Mouse (Mus musculus): ENCODE measurements around the gene Slc35a1. TPM values are rescaled to one million over a fixed set of nuclear protein-coding genes. Genes with fewer than 3 reads are reported as not detected.

The Slc35a1 gene
- polyA plus RNA-seq, 1 experiment from 2014 or later = 22.9 TPM

DNA sequence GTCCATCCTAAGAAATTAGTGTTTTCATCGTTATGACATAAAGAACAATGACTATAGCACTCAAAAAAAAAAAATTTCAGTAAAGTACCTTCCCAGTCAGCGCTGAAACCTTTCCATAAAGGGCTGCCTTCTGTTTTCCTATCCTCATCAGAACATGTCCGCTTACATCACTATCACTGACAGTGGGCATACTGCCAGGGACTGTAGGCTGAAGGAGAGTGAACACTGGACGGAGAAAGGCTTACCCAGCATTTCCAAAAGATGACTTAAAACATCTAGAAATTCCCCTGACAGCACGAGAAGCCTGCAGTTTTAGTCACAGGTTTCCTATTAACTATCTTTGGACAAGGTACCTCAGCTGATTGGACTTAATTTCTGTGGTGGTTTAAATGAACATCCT, 13.5 kb downstream of the Slc35a1 start:
- no peak overlapping the region for H3K4me3 ChIP-seq (ENCODE audit: low read depth, low read length)
- no peak overlapping the region for H3K9ac ChIP-seq (ENCODE audit: low read length)
- no peak for DNase-seq (ENCODE audit: low spot score)
- no peak overlapping the region for H3K4me2 ChIP-seq (ENCODE audit: low read length)
- WGBS = 92% methylated on average over 5 of the region's 5 CpGs
- H3K4me1 ChIP-seq (ENCODE audit: control insufficient read depth, insufficient read depth, low read length) = no peaks in the 10 kb centered on the region
- no peak for ATAC-seq
- H3K27me3 ChIP-seq (replicated peaks; ENCODE audit: control insufficient read depth, insufficient read depth, low read length) = no peaks in the 10 kb centered on the region
- no peaks in the 10 kb centered on the region for H3K9me3 ChIP-seq (replicated peaks; ENCODE audit: control insufficient read depth, low read length)
- H3K36me3 ChIP-seq (ENCODE audit: control insufficient read depth, insufficient read depth, low read length) = peaks cover 51% of the 10 kb centered on the region
- H3K27ac ChIP-seq (ENCODE audit: low read depth, low read length) = no peak overlapping the region

DNA sequence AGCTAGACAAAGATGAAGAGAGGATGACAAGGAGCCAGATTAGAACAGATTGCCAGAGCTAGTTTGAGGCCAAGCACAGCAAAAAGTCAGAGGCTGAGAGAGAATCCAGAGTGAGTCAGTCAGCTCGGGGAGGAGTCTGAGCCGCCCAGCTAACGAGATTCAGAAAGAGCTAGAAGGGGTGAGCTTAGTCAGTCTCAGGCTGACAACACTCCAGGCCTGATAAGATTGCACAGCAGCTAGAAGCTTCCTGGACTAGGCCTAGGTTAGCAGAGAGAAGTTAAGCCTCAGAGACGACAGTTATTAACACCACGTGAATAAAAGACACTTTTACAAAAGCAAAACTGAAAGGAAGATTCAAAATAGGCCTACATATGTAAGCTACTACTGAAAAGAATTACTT, 19.3 kb downstream of the Slc35a1 start:
- H3K36me3 ChIP-seq (ENCODE audit: control insufficient read depth, insufficient read depth, low read length) = peaks cover 61% of the 10 kb centered on the region
- H3K4me2 ChIP-seq (ENCODE audit: low read length) = no peak overlapping the region
- WGBS = 86% methylated on average over 5 of the region's 5 CpGs
- DNase-seq (ENCODE audit: low spot score) = no peak
- no peak overlapping the region for H3K27ac ChIP-seq (ENCODE audit: low read depth, low read length)
- H3K4me1 ChIP-seq (ENCODE audit: control insufficient read depth, insufficient read depth, low read length) = no peaks in the 10 kb centered on the region
- no peak overlapping the region for H3K9ac ChIP-seq (ENCODE audit: low read length)
- no peaks in the 10 kb centered on the region for H3K27me3 ChIP-seq (replicated peaks; ENCODE audit: control insufficient read depth, insufficient read depth, low read length)
- no peak overlapping the region for H3K4me3 ChIP-seq (ENCODE audit: low read depth, low read length)
- H3K9me3 ChIP-seq (replicated peaks; ENCODE audit: control insufficient read depth, low read length) = no peaks in the 10 kb centered on the region
- ATAC-seq = no peak

DNA sequence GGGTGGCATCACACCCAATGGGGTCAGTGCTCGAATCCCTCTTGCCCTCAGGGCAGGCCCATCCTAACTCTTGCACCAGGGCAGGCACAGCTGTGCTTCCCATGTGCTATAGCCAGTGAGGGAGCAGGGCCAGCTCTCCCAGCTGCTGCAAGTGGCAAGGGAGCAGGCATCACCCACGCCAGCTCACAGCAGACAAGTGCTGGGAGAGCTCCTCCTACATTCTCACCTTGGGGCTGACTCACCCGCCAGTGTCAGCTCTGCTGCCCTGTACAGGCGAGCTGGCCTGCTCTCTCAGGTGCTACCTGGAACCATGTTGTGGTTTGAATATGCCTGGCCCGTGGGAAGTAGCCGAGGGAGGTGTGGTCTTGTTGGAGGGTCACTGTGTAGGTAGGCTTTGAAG, 25.3 kb downstream of the Slc35a1 start:
- ATAC-seq (no peak), DNase-seq (ENCODE audit: low spot score) (no peak)
- Histone ChIP-seq H3K9ac (ENCODE audit: low read length) (no peak overlapping the region), H3K36me3 (ENCODE audit: control insufficient read depth, insufficient read depth, low read length) (peaks cover 79% of the 10 kb centered on the region), H3K4me2 (ENCODE audit: low read length) (no peak overlapping the region), H3K4me1 (ENCODE audit: control insufficient read depth, insufficient read depth, low read length) (no peaks in the 10 kb centered on the region), H3K9me3 (replicated peaks; ENCODE audit: control insufficient read depth, low read length) (no peaks in the 10 kb centered on the region), H3K27ac (ENCODE audit: low read depth, low read length) (no peak overlapping the region), H3K27me3 (replicated peaks; ENCODE audit: control insufficient read depth, insufficient read depth, low read length) (no peaks in the 10 kb centered on the region), H3K4me3 (ENCODE audit: low read depth, low read length) (no peak overlapping the region)
- WGBS = 88% methylated on average over 6 of the region's 6 CpGs

DNA sequence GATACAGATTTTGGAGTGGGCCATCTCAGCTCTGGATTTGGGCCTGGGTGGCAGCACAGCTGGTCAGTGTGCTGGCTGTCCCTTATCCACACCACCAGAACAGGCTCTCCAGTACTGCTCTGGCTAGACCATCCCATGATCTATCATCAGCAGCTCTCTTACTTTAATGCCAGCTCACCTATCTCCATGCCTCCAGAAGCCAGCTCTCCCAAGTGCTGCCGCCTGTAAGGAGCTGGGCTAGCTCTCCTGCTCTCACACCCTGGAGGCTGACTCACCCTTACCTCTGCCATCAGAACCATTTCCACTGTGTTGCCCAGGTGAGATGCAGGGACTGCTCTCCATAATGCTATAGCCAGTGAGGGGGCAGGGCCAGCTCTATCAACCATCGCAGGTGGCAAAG, 25.7 kb downstream of the Slc35a1 start:
- Histone ChIP-seq H3K36me3 (ENCODE audit: control insufficient read depth, insufficient read depth, low read length) (peaks cover 79% of the 10 kb centered on the region), H3K4me1 (ENCODE audit: control insufficient read depth, insufficient read depth, low read length) (no peaks in the 10 kb centered on the region), H3K4me2 (ENCODE audit: low read length) (no peak overlapping the region), H3K4me3 (ENCODE audit: low read depth, low read length) (no peak overlapping the region), H3K27ac (ENCODE audit: low read depth, low read length) (no peak overlapping the region), H3K27me3 (replicated peaks; ENCODE audit: control insufficient read depth, insufficient read depth, low read length) (no peaks in the 10 kb centered on the region), H3K9me3 (replicated peaks; ENCODE audit: control insufficient read depth, low read length) (no peaks in the 10 kb centered on the region), H3K9ac (ENCODE audit: low read length) (no peak overlapping the region)
- WGBS = 98% methylated on average over 2 of the region's 2 CpGs
- DNase-seq (ENCODE audit: low spot score) = no peak
- no peak for ATAC-seq

DNA sequence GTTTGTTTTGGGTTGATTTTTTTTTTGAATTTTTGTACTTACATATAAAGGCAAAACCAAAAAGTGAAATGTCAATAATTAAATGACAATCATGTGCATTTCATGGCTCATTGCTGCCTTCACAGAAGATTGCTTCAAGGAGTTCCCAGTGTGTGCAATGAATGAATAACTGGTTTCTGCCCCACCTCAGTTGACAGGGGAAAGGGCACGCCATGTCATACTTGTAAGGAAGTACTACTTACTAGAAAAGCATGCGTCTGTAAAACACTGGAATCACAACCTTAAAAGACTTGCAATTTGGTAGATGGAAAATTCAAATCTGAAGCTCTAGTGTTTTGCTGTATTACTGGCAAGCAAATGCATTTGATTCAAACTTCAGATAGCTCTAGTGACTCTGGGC, 28.2 kb downstream of the Slc35a1 start:
- H3K27ac ChIP-seq (ENCODE audit: low read depth, low read length) = no peak overlapping the region
- peaks cover 77% of the 10 kb centered on the region for H3K36me3 ChIP-seq (ENCODE audit: control insufficient read depth, insufficient read depth, low read length)
- no peak overlapping the region for H3K9ac ChIP-seq (ENCODE audit: low read length)
- no peaks in the 10 kb centered on the region for H3K4me1 ChIP-seq (ENCODE audit: control insufficient read depth, insufficient read depth, low read length)
- ATAC-seq (no peak), DNase-seq (ENCODE audit: low spot score) (no peak)
- H3K9me3 ChIP-seq (replicated peaks; ENCODE audit: control insufficient read depth, low read length) = no peaks in the 10 kb centered on the region
- H3K4me2 ChIP-seq (ENCODE audit: low read length) = no peak overlapping the region
- WGBS = 91% methylated on average over 2 of the region's 2 CpGs
- H3K4me3 ChIP-seq (ENCODE audit: low read depth, low read length) = no peak overlapping the region
- no peaks in the 10 kb centered on the region for H3K27me3 ChIP-seq (replicated peaks; ENCODE audit: control insufficient read depth, insufficient read depth, low read length)

DNA sequence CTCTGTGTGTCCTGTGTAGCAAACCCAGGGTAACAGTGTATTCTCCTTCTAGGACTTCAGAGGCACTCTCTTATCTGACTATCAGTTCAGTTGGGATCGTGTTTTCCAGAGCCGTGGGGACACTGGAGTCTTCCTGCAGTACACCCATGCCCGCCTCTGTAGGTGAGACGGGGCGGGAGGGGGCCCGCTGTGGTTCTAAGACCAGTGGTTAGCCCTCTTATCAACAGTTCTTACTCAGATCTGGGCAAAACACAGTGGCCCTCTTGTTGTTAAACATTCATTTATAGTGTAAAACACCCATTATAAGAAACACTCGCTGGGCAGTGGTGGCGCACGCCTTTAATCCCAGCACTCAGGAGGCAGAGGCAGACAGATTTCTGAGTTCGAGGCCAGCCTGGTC, 31.1 kb downstream of the Slc35a1 start:
- ATAC-seq = no peak
- H3K27ac ChIP-seq (ENCODE audit: low read depth, low read length) = no peak overlapping the region
- no peaks in the 10 kb centered on the region for H3K27me3 ChIP-seq (replicated peaks; ENCODE audit: control insufficient read depth, insufficient read depth, low read length)
- H3K36me3 ChIP-seq (ENCODE audit: control insufficient read depth, insufficient read depth, low read length) = peaks cover 70% of the 10 kb centered on the region
- no peaks in the 10 kb centered on the region for H3K9me3 ChIP-seq (replicated peaks; ENCODE audit: control insufficient read depth, low read length)
- H3K4me1 ChIP-seq (ENCODE audit: control insufficient read depth, insufficient read depth, low read length) = no peaks in the 10 kb centered on the region
- 94% methylated on average over 10 of the region's 10 CpGs for WGBS
- no peak overlapping the region for H3K4me2 ChIP-seq (ENCODE audit: low read length)
- H3K4me3 ChIP-seq (ENCODE audit: low read depth, low read length) = no peak overlapping the region
- H3K9ac ChIP-seq (ENCODE audit: low read length) = no peak overlapping the region
- no peak for DNase-seq (ENCODE audit: low spot score)

DNA sequence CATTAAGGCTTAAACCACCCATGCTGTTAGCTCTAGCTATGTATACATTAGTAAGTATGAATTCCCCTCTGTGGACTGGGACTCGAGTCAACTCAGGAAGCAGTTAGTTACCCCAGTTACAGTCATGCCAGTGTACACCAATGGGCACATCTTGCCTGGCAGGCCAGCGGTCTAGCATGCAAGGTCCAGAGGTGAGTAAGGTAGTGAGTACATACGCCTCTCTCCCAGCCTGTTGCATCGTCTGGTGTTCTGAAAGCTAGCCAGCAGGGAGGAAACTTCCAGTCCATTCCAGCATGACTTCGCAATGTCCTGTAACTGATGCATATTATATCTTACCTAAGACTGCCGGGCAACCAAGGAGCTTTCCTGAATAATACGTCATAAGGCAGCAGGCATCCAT, 34.1 kb downstream of the Slc35a1 start:
- Histone ChIP-seq H3K4me3 (ENCODE audit: low read depth, low read length) (no peak overlapping the region), H3K27ac (ENCODE audit: low read depth, low read length) (no peak overlapping the region), H3K27me3 (replicated peaks; ENCODE audit: control insufficient read depth, insufficient read depth, low read length) (no peaks in the 10 kb centered on the region), H3K4me1 (ENCODE audit: control insufficient read depth, insufficient read depth, low read length) (no peaks in the 10 kb centered on the region), H3K4me2 (ENCODE audit: low read length) (no peak overlapping the region), H3K36me3 (ENCODE audit: control insufficient read depth, insufficient read depth, low read length) (peaks cover 54% of the 10 kb centered on the region), H3K9ac (ENCODE audit: low read length) (no peak overlapping the region), H3K9me3 (replicated peaks; ENCODE audit: control insufficient read depth, low read length) (no peaks in the 10 kb centered on the region)
- DNase-seq (ENCODE audit: low spot score) (no peak), ATAC-seq (no peak)
- 95% methylated on average over 7 of the region's 7 CpGs for WGBS

DNA sequence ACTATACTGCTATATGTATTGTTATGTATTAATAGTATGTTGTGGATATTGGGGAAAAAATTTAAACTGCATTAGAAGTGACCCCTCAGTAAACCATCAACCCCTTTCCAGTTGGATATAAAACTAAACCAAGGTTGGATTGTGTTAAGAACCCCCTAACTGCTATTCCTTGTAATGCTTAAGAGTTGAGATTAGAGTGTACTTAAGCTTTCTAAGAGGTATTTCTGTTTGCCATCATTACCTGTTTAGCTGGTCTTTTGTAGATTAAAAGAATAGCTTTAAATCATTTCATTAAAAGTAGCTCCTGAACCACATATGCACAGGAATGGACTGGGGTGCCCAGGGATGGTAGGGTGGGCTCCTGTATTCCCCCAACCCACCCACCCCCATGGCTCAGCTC, 42.5 kb downstream of the Slc35a1 start:
- Histone ChIP-seq H3K36me3 (ENCODE audit: control insufficient read depth, insufficient read depth, low read length) (peaks cover 45% of the 10 kb centered on the region), H3K4me2 (ENCODE audit: low read length) (no peak overlapping the region), H3K27me3 (replicated peaks; ENCODE audit: control insufficient read depth, insufficient read depth, low read length) (no peaks in the 10 kb centered on the region), H3K27ac (ENCODE audit: low read depth, low read length) (no peak overlapping the region), H3K9me3 (replicated peaks; ENCODE audit: control insufficient read depth, low read length) (no peaks in the 10 kb centered on the region), H3K4me1 (ENCODE audit: control insufficient read depth, insufficient read depth, low read length) (no peaks in the 10 kb centered on the region), H3K4me3 (ENCODE audit: low read depth, low read length) (no peak overlapping the region), H3K9ac (ENCODE audit: low read length) (no peak overlapping the region)
- no peak for DNase-seq (ENCODE audit: low spot score)
- no peak for ATAC-seq

DNA sequence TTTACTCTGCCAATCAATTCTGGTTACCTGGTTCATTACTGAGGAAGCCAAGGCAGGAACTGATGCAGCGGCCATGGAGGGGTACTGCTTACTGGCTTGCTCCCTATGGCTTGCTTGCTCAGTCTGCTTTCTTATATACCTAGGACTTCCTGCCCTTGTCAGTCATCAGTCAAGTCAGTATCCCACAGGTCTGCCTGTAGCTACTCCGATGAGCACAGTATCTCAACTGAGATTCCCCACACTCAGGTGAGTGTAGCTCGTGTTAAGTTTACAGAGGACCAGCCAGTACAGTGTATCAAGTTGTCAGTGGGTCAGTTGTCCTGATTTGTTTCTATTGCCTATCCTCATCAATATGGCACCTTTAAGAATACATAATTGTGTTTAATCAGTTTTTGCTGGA, 46.5 kb downstream of the Slc35a1 start:
- Histone ChIP-seq H3K4me1 (ENCODE audit: control insufficient read depth, insufficient read depth, low read length) (no peaks in the 10 kb centered on the region), H3K9me3 (replicated peaks; ENCODE audit: control insufficient read depth, low read length) (no peaks in the 10 kb centered on the region), H3K27ac (ENCODE audit: low read depth, low read length) (no peak overlapping the region), H3K4me2 (ENCODE audit: low read length) (no peak overlapping the region), H3K4me3 (ENCODE audit: low read depth, low read length) (no peak overlapping the region), H3K9ac (ENCODE audit: low read length) (no peak overlapping the region), H3K27me3 (replicated peaks; ENCODE audit: control insufficient read depth, insufficient read depth, low read length) (no peaks in the 10 kb centered on the region), H3K36me3 (ENCODE audit: control insufficient read depth, insufficient read depth, low read length) (peaks cover 29% of the 10 kb centered on the region)
- DNase-seq (ENCODE audit: low spot score) (no peak), ATAC-seq (no peak)
- 87% methylated on average over 3 of the region's 3 CpGs for WGBS
